Mouse (Mus musculus) right cerebral cortex, adult 2 months (tissue): Measurements from ENCODE around the gene Rnf8.

Source experiments
- DNase-seq, 2 experiments: peaks; one replicate each; pipeline ENCODE4 v3.0.0; 2021 to 2022; ENCODE audit warnings: low spot score in 2 of 2

The Rnf8 gene

DNA sequence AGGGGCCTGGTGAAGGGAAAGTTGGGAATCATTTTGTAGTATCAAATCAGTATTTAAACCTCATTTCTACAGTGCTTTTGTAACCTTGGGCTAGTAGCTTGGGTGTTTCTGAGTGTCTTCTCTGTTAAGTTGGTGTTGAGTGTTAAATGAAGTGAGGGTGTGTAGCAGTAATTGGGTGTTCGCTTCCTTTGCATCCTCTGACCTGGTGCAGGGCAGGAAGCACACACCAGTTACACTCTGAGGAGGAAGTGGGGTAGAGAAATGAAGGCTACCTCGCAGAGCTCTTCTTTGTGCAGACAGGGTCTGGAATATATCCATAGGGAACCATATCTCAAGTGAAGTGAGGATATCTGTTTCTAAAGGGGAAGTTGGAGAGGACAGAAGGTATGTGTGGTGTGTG, 66.3 kb downstream of the Rnf8 start:
- DNase-seq: no peak

- DNase-seq: no peak
These were observed 67.1 kb downstream of the Rnf8 start for GRCm38 (mm10) chr17:29681669-29682068.

GRCm38 (mm10) chr17:29682261-29682660, 67.7 kb downstream of the Rnf8 start:
- no peak for DNase-seq

GRCm38 (mm10) chr17:29683127-29683526, 68.5 kb downstream of the Rnf8 start:
- no peak for DNase-seq

- DNase-seq: no peak
These were observed 69.7 kb downstream of the Rnf8 start for GRCm38 (mm10) chr17:29684275-29684674.

DNA sequence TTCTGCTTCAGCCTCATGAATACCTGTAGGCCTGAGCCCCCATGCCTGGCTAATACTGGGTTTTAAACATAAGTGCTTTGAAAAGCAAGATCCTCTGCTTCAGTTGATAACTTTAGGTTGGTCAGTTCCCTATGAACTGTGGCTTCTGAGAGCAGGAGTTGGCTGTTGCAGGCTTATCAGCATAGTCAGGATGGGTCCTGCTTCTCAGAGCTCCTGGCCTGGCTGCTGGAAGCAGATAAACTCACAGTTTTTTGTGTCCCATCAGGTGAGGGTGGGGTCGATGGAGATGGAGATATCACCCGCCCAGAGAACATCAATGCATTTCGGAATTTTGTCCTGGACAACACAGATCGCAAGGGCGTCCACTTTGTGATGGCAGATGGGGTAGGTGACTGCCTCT, 72.2 kb downstream of the Rnf8 start:
- DNase-seq: no peak

GRCm38 (mm10) chr17:29687373-29687772, 72.8 kb downstream of the Rnf8 start:
- no peak for DNase-seq

DNA sequence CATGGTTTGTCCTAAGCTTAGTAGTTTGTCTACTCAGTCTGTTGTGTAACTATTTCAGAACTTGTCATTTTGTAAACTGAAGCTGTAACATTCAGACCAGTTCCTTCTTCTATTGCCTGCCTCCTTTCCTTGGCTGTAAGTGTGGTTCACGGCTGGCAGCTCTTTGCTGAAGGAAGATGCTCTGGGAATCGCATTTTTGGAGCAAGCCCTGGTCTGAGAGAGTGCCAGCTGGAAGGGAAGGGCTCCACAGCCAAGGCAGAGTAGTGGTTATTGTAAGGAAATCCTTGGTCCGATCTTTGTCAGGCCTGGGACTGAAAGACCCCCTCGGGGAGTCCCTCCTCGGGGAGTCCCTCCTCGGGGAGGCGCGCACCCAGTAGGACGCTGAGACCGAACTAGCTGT, 74.0 kb downstream of the Rnf8 start:
- DNase-seq: no peak

- DNase-seq: no peak
These were observed 75.7 kb downstream of the Rnf8 start for GRCm38 (mm10) chr17:29690257-29690656.

DNA sequence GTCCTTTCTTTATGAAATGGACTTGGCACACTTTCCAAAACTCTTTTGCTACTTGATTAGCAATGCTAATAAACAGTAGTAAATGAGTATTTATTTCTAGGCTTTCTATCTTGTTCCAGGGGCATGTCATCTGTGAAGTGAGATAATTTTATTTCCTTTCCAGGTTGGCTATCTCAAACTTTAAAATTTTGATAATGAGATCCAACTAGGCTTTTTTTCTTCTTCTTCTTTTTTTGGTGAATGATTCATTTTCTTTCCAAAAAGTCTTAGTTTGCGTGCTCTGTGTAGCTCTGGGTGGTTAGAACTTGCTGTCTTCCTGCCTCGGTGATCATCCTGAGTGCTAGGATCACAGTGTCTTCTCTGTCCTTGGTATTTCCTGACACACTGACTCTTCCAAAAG, 78.2 kb downstream of the Rnf8 start:
- DNase-seq: no peak

GRCm38 (mm10) chr17:29693571-29693970, 79.0 kb downstream of the Rnf8 start:
- no peak for DNase-seq

DNA sequence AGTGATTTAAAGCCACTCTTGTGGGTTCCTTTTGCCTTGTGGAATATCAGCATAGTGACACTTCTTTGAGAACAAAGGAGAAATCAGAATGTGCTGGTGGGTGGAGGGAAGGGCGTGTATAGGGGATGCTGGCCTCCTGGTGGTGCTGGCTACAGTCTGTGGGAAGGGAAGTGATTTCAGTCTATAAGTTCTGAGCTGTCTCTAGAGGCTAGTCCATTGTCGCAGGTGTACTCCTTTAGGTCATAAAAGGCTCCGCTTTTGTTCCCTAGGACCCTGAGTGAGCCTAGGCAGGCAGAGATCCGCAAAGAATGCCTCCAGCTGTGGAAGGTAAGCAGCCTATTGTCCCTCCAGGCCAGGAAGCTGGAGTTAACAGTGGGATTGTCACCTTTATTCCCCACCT, 79.9 kb downstream of the Rnf8 start:
- no peak for DNase-seq
